Mouse (Mus musculus): ENCODE measurements at regions not wholly inside any gene's neighbourhood (a gene's known extent, or its start where the extent isn't known, plus 50 kb on each side); places are given as distances from the start of the nearest gene placed in this dataset.

GRCm38 (mm10) chr7:116701466-116702342, 197.5 kb downstream of the Nucb2 start:
- peaks cover 5% of the 10 kb centered on the region for H3K9me3 ChIP-seq (ENCODE audit: low read length)
- no peaks in the 10 kb centered on the region for H3K36me3 ChIP-seq (ENCODE audit: insufficient read depth, low read length)
- H3K4me1 ChIP-seq (replicated peaks; ENCODE audit: low read depth, low read length): peaks cover 9% of the 10 kb centered on the region
- no peak overlapping the region for H3K4me3 ChIP-seq (replicated peaks; ENCODE audit: low read length)
- H3K27me3 ChIP-seq (ENCODE audit: insufficient read depth, low read length): peaks cover 7% of the 10 kb centered on the region; the same call in 1 of the 2 replicates
- TF ChIP-seq POU5F1 (IDR thresholded peaks at IDR 0.05; ENCODE audit: borderline replicate concordance, low read length) (no peak), NANOG (IDR thresholded peaks at IDR 0.05; ENCODE audit: borderline replicate concordance, low read length) (no peak), CTCF (conservative IDR thresholded peaks at IDR 0.05; ENCODE audit: low read length) (peak; percentile 75)

- TF ChIP-seq POU5F1 (IDR thresholded peaks at IDR 0.05; ENCODE audit: borderline replicate concordance, low read length) (no peak), CTCF (conservative IDR thresholded peaks at IDR 0.05; ENCODE audit: low read length) (peak; percentile 68), NANOG (IDR thresholded peaks at IDR 0.05; ENCODE audit: borderline replicate concordance, low read length) (no peak)
- H3K27me3 ChIP-seq (ENCODE audit: insufficient read depth, low read length): peaks cover 7% of the 10 kb centered on the region; the same call in 1 of the 2 replicates
- peaks cover 9% of the 10 kb centered on the region for H3K4me1 ChIP-seq (replicated peaks; ENCODE audit: low read depth, low read length)
- H3K9me3 ChIP-seq (ENCODE audit: low read length): peaks cover 5% of the 10 kb centered on the region
- no peaks in the 10 kb centered on the region for H3K36me3 ChIP-seq (ENCODE audit: insufficient read depth, low read length)
- no peak overlapping the region for H3K4me3 ChIP-seq (replicated peaks; ENCODE audit: low read length)
Measured at GRCm38 (mm10) chr7:116702596-116702995, 198.4 kb downstream of the Nucb2 start.

GRCm38 (mm10) chr7:116711541-116711940, 207.4 kb downstream of the Nucb2 start:
- no peaks in the 10 kb centered on the region for H3K27me3 ChIP-seq (ENCODE audit: insufficient read depth, low read length)
- no peaks in the 10 kb centered on the region for H3K4me1 ChIP-seq (replicated peaks; ENCODE audit: low read depth, low read length)
- H3K4me3 ChIP-seq (replicated peaks; ENCODE audit: low read length): no peak overlapping the region
- no peaks in the 10 kb centered on the region for H3K9me3 ChIP-seq (ENCODE audit: low read length)
- H3K36me3 ChIP-seq (ENCODE audit: insufficient read depth, low read length): no peaks in the 10 kb centered on the region
- TF ChIP-seq POU5F1 (IDR thresholded peaks at IDR 0.05; ENCODE audit: borderline replicate concordance, low read length) (no peak), CTCF (conservative IDR thresholded peaks at IDR 0.05; ENCODE audit: low read length) (no peak), NANOG (IDR thresholded peaks at IDR 0.05; ENCODE audit: borderline replicate concordance, low read length) (no peak)

GRCm38 (mm10) chr7:116713200-116713599, 209.0 kb downstream of the Nucb2 start:
- Histone ChIP-seq H3K4me3 (replicated peaks; ENCODE audit: low read length) (no peak overlapping the region), H3K36me3 (ENCODE audit: insufficient read depth, low read length) (no peaks in the 10 kb centered on the region), H3K9me3 (ENCODE audit: low read length) (no peaks in the 10 kb centered on the region), H3K4me1 (replicated peaks; ENCODE audit: low read depth, low read length) (no peaks in the 10 kb centered on the region), H3K27me3 (ENCODE audit: insufficient read depth, low read length) (no peaks in the 10 kb centered on the region)
- no peak for TF ChIP-seq CTCF (conservative IDR thresholded peaks at IDR 0.05; ENCODE audit: low read length)
- TF ChIP-seq POU5F1 (IDR thresholded peaks at IDR 0.05; ENCODE audit: borderline replicate concordance, low read length): no peak
- no peak for TF ChIP-seq NANOG (IDR thresholded peaks at IDR 0.05; ENCODE audit: borderline replicate concordance, low read length)

- TF ChIP-seq POU5F1 (IDR thresholded peaks at IDR 0.05; ENCODE audit: borderline replicate concordance, low read length): no peak
- no peak for TF ChIP-seq CTCF (conservative IDR thresholded peaks at IDR 0.05; ENCODE audit: low read length)
- TF ChIP-seq NANOG (IDR thresholded peaks at IDR 0.05; ENCODE audit: borderline replicate concordance, low read length): no peak
- H3K4me1 ChIP-seq (replicated peaks; ENCODE audit: low read depth, low read length): no peaks in the 10 kb centered on the region
- no peak overlapping the region for H3K4me3 ChIP-seq (replicated peaks; ENCODE audit: low read length)
- H3K27me3 ChIP-seq (ENCODE audit: insufficient read depth, low read length): no peaks in the 10 kb centered on the region
- H3K36me3 ChIP-seq (ENCODE audit: insufficient read depth, low read length): no peaks in the 10 kb centered on the region
- no peaks in the 10 kb centered on the region for H3K9me3 ChIP-seq (ENCODE audit: low read length)
Measured at GRCm38 (mm10) chr7:116715234-116716046, 211.3 kb downstream of the Nucb2 start.

- Histone ChIP-seq H3K9me3 (ENCODE audit: low read length) (peaks cover 21% of the 10 kb centered on the region), H3K36me3 (ENCODE audit: insufficient read depth, low read length) (no peaks in the 10 kb centered on the region), H3K27me3 (ENCODE audit: insufficient read depth, low read length) (no peaks in the 10 kb centered on the region), H3K4me1 (replicated peaks; ENCODE audit: low read depth, low read length) (no peaks in the 10 kb centered on the region), H3K4me3 (replicated peaks; ENCODE audit: low read length) (no peak overlapping the region)
- TF ChIP-seq NANOG (IDR thresholded peaks at IDR 0.05; ENCODE audit: borderline replicate concordance, low read length) (no peak), CTCF (conservative IDR thresholded peaks at IDR 0.05; ENCODE audit: low read length) (no peak), POU5F1 (IDR thresholded peaks at IDR 0.05; ENCODE audit: borderline replicate concordance, low read length) (no peak)
Measured at GRCm38 (mm10) chr7:116728379-116728778, 224.2 kb downstream of the Nucb2 start.

- Histone ChIP-seq H3K4me1 (replicated peaks; ENCODE audit: low read depth, low read length) (no peaks in the 10 kb centered on the region), H3K36me3 (ENCODE audit: insufficient read depth, low read length) (no peaks in the 10 kb centered on the region), H3K4me3 (replicated peaks; ENCODE audit: low read length) (no peak overlapping the region), H3K9me3 (ENCODE audit: low read length) (peaks cover 33% of the 10 kb centered on the region), H3K27me3 (ENCODE audit: insufficient read depth, low read length) (no peaks in the 10 kb centered on the region)
- TF ChIP-seq POU5F1 (IDR thresholded peaks at IDR 0.05; ENCODE audit: borderline replicate concordance, low read length) (no peak), CTCF (conservative IDR thresholded peaks at IDR 0.05; ENCODE audit: low read length) (no peak), NANOG (IDR thresholded peaks at IDR 0.05; ENCODE audit: borderline replicate concordance, low read length) (no peak)
Measured at GRCm38 (mm10) chr7:116729795-116730194, 225.6 kb downstream of the Nucb2 start.

GRCm38 (mm10) chr7:116735676-116736075, 231.5 kb downstream of the Nucb2 start:
- no peaks in the 10 kb centered on the region for H3K4me1 ChIP-seq (replicated peaks; ENCODE audit: low read depth, low read length)
- H3K4me3 ChIP-seq (replicated peaks; ENCODE audit: low read length): no peak overlapping the region
- peaks cover 32% of the 10 kb centered on the region for H3K9me3 ChIP-seq (ENCODE audit: low read length)
- no peaks in the 10 kb centered on the region for H3K27me3 ChIP-seq (ENCODE audit: insufficient read depth, low read length)
- no peaks in the 10 kb centered on the region for H3K36me3 ChIP-seq (ENCODE audit: insufficient read depth, low read length)
- TF ChIP-seq NANOG (IDR thresholded peaks at IDR 0.05; ENCODE audit: borderline replicate concordance, low read length) (no peak), CTCF (conservative IDR thresholded peaks at IDR 0.05; ENCODE audit: low read length) (no peak), POU5F1 (IDR thresholded peaks at IDR 0.05; ENCODE audit: borderline replicate concordance, low read length) (no peak)

All from E14TG2a.4 (cell line).